Mouse (Mus musculus): Measurements from ENCODE around the gene Pole3. TPM values are rescaled to one million over a fixed set of nuclear protein-coding genes. Genes with fewer than 3 reads are reported as not detected.

Gene Pole3
- total and polyA plus RNA-seq, 2 experiments from 2014 or later, result 19.0 to 70.0 TPM

GRCm38 (mm10) chr4:62475793-62476192 is 49.1 kb downstream of the Pole3 start:
- Histone ChIP-seq H3K9ac (replicated peaks; ENCODE audit: low read length) (no peak overlapping the region), H3K27me3 (ENCODE audit: insufficient read depth, low read length) (no peaks in the 10 kb centered on the region), H3K36me3 (ENCODE audit: insufficient read depth, low read length) (no peaks in the 10 kb centered on the region), H3K4me2 (ENCODE audit: low read depth, low read length) (no peak overlapping the region), H3K4me3 (ENCODE audit: low read length) (no peak overlapping the region), H3K27ac (no peak overlapping the region), H3K9me3 (ENCODE audit: low read length) (no peaks in the 10 kb centered on the region), H3K4me1 (ENCODE audit: insufficient read depth, low read length) (no peaks in the 10 kb centered on the region)
- WGBS, result 91% methylated on average over 6 of the region's 6 CpGs
- DNase-seq (ENCODE audit: low spot score) (no peak), ATAC-seq (no peak)
- no peak for TF ChIP-seq CTCF (IDR thresholded peaks at IDR 0.05; ENCODE audit: low read depth)

GRCm38 (mm10) chr4:62475131-62475530 is 49.7 kb downstream of the Pole3 start:
- no peaks in the 10 kb centered on the region for H3K4me1 ChIP-seq (ENCODE audit: insufficient read depth, low read length)
- DNase-seq (ENCODE audit: low spot score) (no peak), ATAC-seq (no peak)
- no peaks in the 10 kb centered on the region for H3K36me3 ChIP-seq (ENCODE audit: insufficient read depth, low read length)
- no peak overlapping the region for H3K27ac ChIP-seq
- TF ChIP-seq CTCF (IDR thresholded peaks at IDR 0.05; ENCODE audit: low read depth), result no peak
- H3K27me3 ChIP-seq (ENCODE audit: insufficient read depth, low read length), result no peaks in the 10 kb centered on the region
- H3K4me2 ChIP-seq (ENCODE audit: low read depth, low read length), result no peak overlapping the region
- no peak overlapping the region for H3K9ac ChIP-seq (replicated peaks; ENCODE audit: low read length)
- H3K9me3 ChIP-seq (ENCODE audit: low read length), result no peaks in the 10 kb centered on the region
- H3K4me3 ChIP-seq (ENCODE audit: low read length), result no peak overlapping the region
- 87% methylated on average over 2 of the region's 2 CpGs for WGBS

Other genes starting within 250 kb of the Pole3 start
- gene Fkbp15, start 164.5 kb downstream of the Pole3 start, total RNA-seq (2014; rRNA removed), result 38.3 and 43.0 TPM in 2 replicates
- gene Fkbp15, start 164.5 kb downstream of the Pole3 start, polyA plus RNA-seq (2015; fragmentation: Nextera tagmentation; extraction: Ambion mirVana), result 22.6 and 23.7 TPM in 2 replicates
- gene Slc31a1, start 164.3 kb downstream of the Pole3 start, total RNA-seq (2014; rRNA removed), result 17.3 and 20.8 TPM in 2 replicates
- 45.3 and 46.3 TPM in 2 replicates for gene Slc31a1, start 164.3 kb downstream of the Pole3 start, polyA plus RNA-seq (2015; fragmentation: Nextera tagmentation; extraction: Ambion mirVana)
- gene Cdc26, start 116.4 kb downstream of the Pole3 start, total RNA-seq (2014; rRNA removed), result 24.7 and 30.1 TPM in 2 replicates
- gene Cdc26, start 116.4 kb downstream of the Pole3 start, polyA plus RNA-seq (2015; fragmentation: Nextera tagmentation; extraction: Ambion mirVana), result 75.2 and 78.3 TPM in 2 replicates
- 14.3 and 19.6 TPM in 2 replicates for gene Prpf4, start 116.3 kb downstream of the Pole3 start, total RNA-seq (2014; rRNA removed)
- 12.2 and 13.8 TPM in 2 replicates for gene Prpf4, start 116.3 kb downstream of the Pole3 start, polyA plus RNA-seq (2015; fragmentation: Nextera tagmentation; extraction: Ambion mirVana)
- gene Rnf183, start 89.8 kb downstream of the Pole3 start, total RNA-seq (2014; rRNA removed), result 0.93 and 3.4 TPM in 2 replicates
- 0.14 TPM in 1 of 2 replicates, not detected in the other for gene Rnf183, start 89.8 kb downstream of the Pole3 start, polyA plus RNA-seq (2015; fragmentation: Nextera tagmentation; extraction: Ambion mirVana)
- gene Wdr31, start 54.2 kb downstream of the Pole3 start, total RNA-seq (2014; rRNA removed), result 3.5 and 4.3 TPM in 2 replicates
- 16.4 and 17.6 TPM in 2 replicates for gene Wdr31, start 54.2 kb downstream of the Pole3 start, polyA plus RNA-seq (2015; fragmentation: Nextera tagmentation; extraction: Ambion mirVana)
- 0.37 and 2.0 TPM in 2 replicates for gene Bspry, start 45.0 kb downstream of the Pole3 start, total RNA-seq (2014; rRNA removed)
- 0.95 and 0.96 TPM in 2 replicates for gene Bspry, start 45.0 kb downstream of the Pole3 start, polyA plus RNA-seq (2015; fragmentation: Nextera tagmentation; extraction: Ambion mirVana)
- 4.1 and 5.1 TPM in 2 replicates for gene Hdhd3, start 21.6 kb downstream of the Pole3 start, total RNA-seq (2014; rRNA removed)
- 5.8 and 6.8 TPM in 2 replicates for gene Hdhd3, start 21.6 kb downstream of the Pole3 start, polyA plus RNA-seq (2015; fragmentation: Nextera tagmentation; extraction: Ambion mirVana)
- 50.4 and 50.9 TPM in 2 replicates for gene Alad, start 5.2 kb downstream of the Pole3 start, total RNA-seq (2014; rRNA removed)
- gene Alad, start 5.2 kb downstream of the Pole3 start, polyA plus RNA-seq (2015; fragmentation: Nextera tagmentation; extraction: Ambion mirVana), result 69.3 and 70.5 TPM in 2 replicates
- gene 4933430I17Rik, start 301 bp upstream of the Pole3 start, total RNA-seq (2014; rRNA removed), result 1.0 TPM in 1 of 2 replicates, not detected in the other
- 0.74 and 0.83 TPM in 2 replicates for gene 4933430I17Rik, start 301 bp upstream of the Pole3 start, polyA plus RNA-seq (2015; fragmentation: Nextera tagmentation; extraction: Ambion mirVana)
- 71.0 and 71.9 TPM in 2 replicates for gene Rgs3, start 34.8 kb upstream of the Pole3 start, total RNA-seq (2014; rRNA removed)
- gene Rgs3, start 34.8 kb upstream of the Pole3 start, polyA plus RNA-seq (2015; fragmentation: Nextera tagmentation; extraction: Ambion mirVana), result 44.3 and 44.6 TPM in 2 replicates